9 mouse cellular contexts compared by ENCODE assay signal in the genomic region with DNA sequence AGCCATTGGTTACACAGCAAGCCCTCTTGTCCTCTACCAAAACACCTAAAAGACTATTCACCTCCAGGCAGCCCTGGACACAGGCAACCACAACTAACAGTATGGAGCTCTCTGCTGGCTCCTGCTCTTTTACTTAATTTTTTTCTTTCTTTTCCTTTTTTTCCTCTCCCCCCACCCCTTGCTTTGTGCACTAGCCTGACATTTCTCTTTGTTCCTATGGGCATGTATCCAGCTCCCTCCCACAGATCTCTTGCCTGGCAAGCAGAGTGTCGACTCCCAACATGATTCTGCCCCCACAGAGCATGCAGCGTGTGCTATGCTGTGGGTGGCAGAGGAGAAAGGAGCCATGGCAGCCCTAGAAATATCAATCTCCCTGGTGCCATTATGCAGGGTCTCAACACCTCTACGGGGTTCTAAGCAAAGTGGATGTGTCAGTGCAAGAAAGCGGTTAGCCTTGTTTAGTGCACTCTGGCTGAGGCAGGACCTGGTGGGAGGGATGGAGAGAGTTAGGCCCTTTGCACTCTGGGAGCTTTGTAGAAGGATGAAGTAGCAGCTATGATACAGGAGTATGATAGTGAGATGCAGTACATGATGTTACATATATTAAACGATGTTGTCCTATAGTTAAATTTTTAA.
DNase-seq lines count a peak whose midpoint lies in the region; ATAC-seq and TF ChIP-seq lines count a peak whose summit lies in the region.
"Had no signal": no experiment of that assay in that cellular context is flagged by ENCODE, and none has a peak within 500 bp of the region (broad histone marks: within the 10 kb centered on the region; RNA-seq: fewer than 3 reads in every experiment).

No protein-coding gene starts in this region.

- H3K4me1 ChIP-seq in lung, embryonic 14.5 days (ENCODE audit: insufficient read depth): 0 out of 2 replicates have a peak, but pooled peaks cover 4% of the 10 kb centered on the region
- H3K4me1 ChIP-seq: limb, embryonic 15.5 days had no signal

- H3K9me3 ChIP-seq in lung, embryonic 14.5 days (ENCODE audit: low read depth, low read length): no peaks in the 10 kb centered on the region
- H3K9me3 ChIP-seq: limb, embryonic 15.5 days had no signal

- peak; percentile 11 for DNase-seq in lung, embryonic 14.5 days
- DNase-seq in lung, postnatal 25 days (ENCODE audit: low spot score): no peak
- peak; percentile 78 for DNase-seq in cerebellum, adult 9-10 months
- DNase-seq in layer of hippocampus, adult 2 months (ENCODE audit: low spot score in 2 of 2): peak; percentile 85 to 89
- peak; percentile 2 for DNase-seq in retina, postnatal 7 days (ENCODE audit: low read depth, low spot score)
- DNase-seq in urinary bladder, postnatal 10 days (ENCODE audit: low spot score): no peak
- no peak for DNase-seq in gastrocnemius, adult 8-10 months (ENCODE audit: low spot score in 2 of 2)

- no peak overlapping the region for H3K27ac ChIP-seq in lung, embryonic 14.5 days (ENCODE audit: low read depth)
- peak overlapping the region; percentile 81 for H3K27ac ChIP-seq in layer of hippocampus, adult 2 months
- H3K27ac ChIP-seq: limb, embryonic 15.5 days had no signal

- no peak overlapping the region for H3K4me3 ChIP-seq in lung, embryonic 14.5 days (ENCODE audit: low read depth, low read length)
- H3K4me3 ChIP-seq in layer of hippocampus, adult 2 months: no peak overlapping the region
- H3K4me3 ChIP-seq: limb, embryonic 15.5 days had no signal

- 67% methylated on average over 5 of the region's 5 CpGs for WGBS in lung, embryonic 14.5 days

- no peaks in the 10 kb centered on the region for H3K36me3 ChIP-seq in lung, embryonic 14.5 days (ENCODE audit: insufficient read depth)
- H3K36me3 ChIP-seq: limb, embryonic 15.5 days had no signal

- no peak overlapping the region for H3K4me2 ChIP-seq in lung, embryonic 14.5 days
- H3K4me2 ChIP-seq: limb, embryonic 15.5 days had no signal

- no peak for TF ChIP-seq CTCF in lung, embryonic 14.5 days (IDR thresholded peaks at IDR 0.05; ENCODE audit: low read depth)
- TF ChIP-seq CTCF in layer of hippocampus, adult 2 months (conservative IDR thresholded peaks at IDR 0.05): no peak

- ATAC-seq in lung, embryonic 14.5 days (ENCODE audit: insufficient read depth): peak; percentile 62
- ATAC-seq in granulocyte monocyte progenitor cell, adult 5-6 weeks (replicated peaks; ENCODE audit: poor library complexity, severe bottlenecking): no peak

- no peak overlapping the region for H3K9ac ChIP-seq in lung, embryonic 14.5 days
- H3K9ac ChIP-seq: limb, embryonic 15.5 days had no signal

- no peaks in the 10 kb centered on the region for H3K27me3 ChIP-seq in lung, embryonic 14.5 days (ENCODE audit: insufficient read depth, low read length)
- H3K27me3 ChIP-seq: limb, embryonic 15.5 days had no signal

Comparison
In these comparisons a context has a peak if more than half of its experiments do, and no peak if none do; other contexts are left out.
1. DNase-seq: peak in lung, embryonic 14.5 days (single experiment), cerebellum, adult 9-10 months (single experiment), layer of hippocampus, adult 2 months (2 of 2) and retina, postnatal 7 days (single experiment); none in lung, postnatal 25 days (single experiment), urinary bladder, postnatal 10 days (single experiment) and gastrocnemius, adult 8-10 months (0 of 2).